Mouse (Mus musculus) heart, postnatal 0 days (tissue): Measurements from ENCODE around the gene Ociad2. TPM values are rescaled to one million over a fixed set of nuclear protein-coding genes. Genes with fewer than 3 reads are reported as not detected.

Experiments used
- ATAC-seq: fragments of 200-750 bp; cut with Nextera tagmentation; 2 replicates; pipeline ENCODE4 v1.8.0; 2017; ENCODE audit warnings: low read depth, moderate number of reproducible peaks, moderate library complexity; ENCODE audit not compliant: insufficient read depth
- DNase-seq: peaks from one replicate; pipeline ENCODE4 v3.0.0-alpha.2; 2016; ENCODE audit warnings: low spot score
- H3K27ac ChIP-seq: fragments of 300-500 bp; sonication (generic); 2 replicates; pipeline ENCODE4 v1.5.1; 2014; ENCODE audit warnings: low read depth, mild to moderate bottlenecking
- H3K27me3 ChIP-seq: fragments of 300-500 bp; sonication (generic); 2 replicates; pipeline ENCODE4 v1.6.1; 2014; ENCODE audit warnings: low read length, mixed read lengths; ENCODE audit not compliant: control insufficient read depth, insufficient read depth
- H3K36me3 ChIP-seq: fragments of 300-500 bp; sonication (generic); replicated peaks from 2 replicates; pipeline ENCODE4 v1.6.1; 2014; ENCODE audit warnings: low read length, mixed read lengths; ENCODE audit not compliant: control insufficient read depth, insufficient read depth
- H3K4me1 ChIP-seq: fragments of 300-500 bp; sonication (generic); 2 replicates; pipeline ENCODE4 v1.6.1; 2014; ENCODE audit warnings: antibody characterized with exemption; ENCODE audit not compliant: control insufficient read depth, insufficient read depth
- H3K4me2 ChIP-seq: fragments of 300-500 bp; sonication (generic); 2 replicates; pipeline ENCODE4 v1.6.1; 2014; ENCODE audit warnings: low read depth, mild to moderate bottlenecking, low read length, moderate library complexity
- H3K4me3 ChIP-seq: fragments of 300-500 bp; sonication (generic); 2 replicates; pipeline ENCODE4 v1.5.1; 2014; ENCODE audit warnings: low read depth, low read length
- H3K9ac ChIP-seq: fragments of 300-500 bp; sonication (generic); replicated peaks from 2 replicates; pipeline ENCODE4 v1.6.1; 2014; ENCODE audit warnings: low read depth, low read length, mixed read lengths
- H3K9me3 ChIP-seq: fragments of 300-500 bp; sonication (generic); replicated peaks from 2 replicates; pipeline ENCODE4 v1.6.1; 2016; ENCODE audit warnings: low read length; ENCODE audit not compliant: control insufficient read depth
- CTCF ChIP-seq: IDR thresholded peaks from 2 replicates; pipeline ENCODE4 v1.5.1; 2016; ENCODE audit warnings: antibody characterized with exemption, control low read depth, low read depth
- EP300 ChIP-seq: IDR thresholded peaks from 2 replicates; pipeline ENCODE4 v1.6.1; 2016; ENCODE audit warnings: antibody characterized with exemption, low read depth
- WGBS: fragments of 180-500 bp; shearing (Covaris S2); extraction: QIAGEN DNeasy Blood & Tissue Kit; methylation state at CpG from one replicate; pipeline ENCODE4 v1.1.7; 2014; 5-methylcytosine and 5-hydroxymethylcytosine counted together
- polyA plus RNA-seq: library from polyadenylated mRNA; unstranded; fragments of >200 nt; fragmentation: Nextera tagmentation; extraction: Ambion mirVana; gene quantifications from 2 replicates; pipeline ENCODE4 v1.2.1, GENCODE M21; 2015
- total RNA-seq: library from RNA; depleted of rRNA; stranded (reverse); fragments of >200 nt; gene quantifications from 2 replicates; pipeline ENCODE4 v1.2.3, GENCODE M21; 2014; ENCODE audit warnings: low replicate concordance

The Ociad2 gene
- total and polyA plus RNA-seq, 2 experiments from 2014 or later = 13.3 to 16.7 TPM

DNA sequence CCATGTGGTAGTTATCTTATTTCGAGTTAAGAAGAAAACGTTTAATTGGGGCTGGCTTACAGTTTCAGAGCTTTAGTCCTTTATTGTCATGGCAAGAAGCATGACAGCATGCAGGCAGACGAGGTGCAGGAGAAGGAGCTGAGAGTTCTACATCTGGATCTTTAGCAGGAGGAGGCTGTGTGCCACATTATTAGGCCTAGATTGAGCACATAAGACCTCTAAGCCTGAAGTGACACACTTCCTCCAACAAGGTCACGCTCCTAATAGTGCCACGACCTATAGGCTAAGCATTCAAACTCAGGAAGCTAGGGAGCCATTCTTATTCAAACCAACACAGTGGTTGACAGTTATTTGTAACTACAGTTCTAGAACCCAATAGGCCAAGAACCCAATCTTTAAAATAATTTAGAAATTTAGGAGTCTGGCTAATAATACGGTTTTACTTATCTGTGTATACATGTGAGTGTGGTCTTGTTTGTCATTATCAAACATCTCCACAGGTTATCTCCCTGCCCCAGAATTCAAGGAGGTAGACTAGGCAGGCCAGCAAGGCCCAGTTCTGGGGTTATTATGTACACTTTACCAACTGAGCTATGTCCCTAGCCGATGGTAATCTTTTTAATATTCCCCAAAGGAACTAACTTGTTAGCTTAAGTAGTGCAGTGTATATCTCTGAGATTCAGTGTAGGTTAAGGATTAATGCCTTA is 39.1 kb downstream of the Ociad2 start:
- no peak for DNase-seq
- Histone ChIP-seq H3K9ac (no peak overlapping the region), H3K4me1 (no peaks in the 10 kb centered on the region), H3K9me3 (no peaks in the 10 kb centered on the region), H3K4me3 (no peak overlapping the region), H3K36me3 (peaks cover 73% of the 10 kb centered on the region), H3K4me2 (no peak overlapping the region), H3K27me3 (no peaks in the 10 kb centered on the region), H3K27ac (no peak overlapping the region)
- ATAC-seq = no peak
- 86% methylated on average over 7 of the region's 7 CpGs for WGBS
- no peak for TF ChIP-seq EP300
- TF ChIP-seq CTCF = no peak

DNA sequence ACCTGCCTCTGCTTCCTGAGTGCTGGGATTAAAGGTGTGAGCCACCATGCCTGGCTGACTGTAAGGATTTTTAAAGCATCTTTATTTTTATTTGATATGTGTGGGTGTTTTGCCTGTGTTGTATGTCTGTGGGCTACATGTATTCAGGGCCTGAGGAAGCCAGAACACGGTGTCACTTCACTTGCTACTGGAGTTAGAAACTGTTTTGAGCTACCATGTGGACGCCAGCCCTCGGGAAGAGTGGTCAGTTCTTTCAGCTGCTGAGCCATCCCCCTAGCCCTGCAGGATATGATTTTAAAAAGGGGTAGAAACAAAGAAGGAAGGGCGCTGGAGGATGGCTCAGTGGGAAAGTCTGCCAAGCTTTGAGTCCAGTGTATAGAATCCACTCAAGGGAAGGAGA is 44.9 kb downstream of the Ociad2 start:
- Histone ChIP-seq H3K9ac (no peak overlapping the region), H3K36me3 (peaks cover 43% of the 10 kb centered on the region), H3K4me3 (no peak overlapping the region), H3K4me2 (no peak overlapping the region), H3K27ac (no peak overlapping the region), H3K27me3 (no peaks in the 10 kb centered on the region), H3K9me3 (no peaks in the 10 kb centered on the region), H3K4me1 (peaks cover 6% of the 10 kb centered on the region)
- 79% methylated on average over 4 of the region's 4 CpGs for WGBS
- TF ChIP-seq EP300 (no peak), CTCF (no peak)
- DNase-seq (no peak), ATAC-seq (no peak)

DNA sequence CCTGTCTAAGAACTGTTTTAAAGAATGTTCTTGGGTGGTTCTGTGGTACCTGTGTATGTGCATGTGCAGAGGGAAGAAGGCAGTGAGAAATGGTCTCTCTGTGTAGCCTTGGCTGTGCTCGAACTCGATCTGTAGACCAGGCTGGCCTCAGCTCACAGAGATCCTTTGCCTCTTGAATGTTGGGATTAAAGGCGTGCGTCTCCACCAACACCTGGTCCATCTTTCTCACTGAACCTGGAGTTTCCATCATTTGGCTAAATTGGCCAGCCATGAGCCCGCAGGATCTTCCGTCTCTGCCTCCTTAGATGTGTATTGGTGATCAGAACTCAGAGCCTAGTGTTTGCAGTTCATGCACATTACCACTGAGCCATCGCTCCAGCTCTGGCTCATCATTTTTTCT is 45.8 kb downstream of the Ociad2 start:
- TF ChIP-seq EP300 (no peak), CTCF (no peak)
- Histone ChIP-seq H3K4me3 (no peak overlapping the region), H3K36me3 (peaks cover 34% of the 10 kb centered on the region), H3K4me1 (peaks cover 6% of the 10 kb centered on the region), H3K4me2 (no peak overlapping the region), H3K27me3 (no peaks in the 10 kb centered on the region), H3K9me3 (no peaks in the 10 kb centered on the region), H3K27ac (no peak overlapping the region), H3K9ac (no peak overlapping the region)
- no peak for ATAC-seq
- 97% methylated on average over 7 of the region's 7 CpGs for WGBS
- DNase-seq = no peak

DNA sequence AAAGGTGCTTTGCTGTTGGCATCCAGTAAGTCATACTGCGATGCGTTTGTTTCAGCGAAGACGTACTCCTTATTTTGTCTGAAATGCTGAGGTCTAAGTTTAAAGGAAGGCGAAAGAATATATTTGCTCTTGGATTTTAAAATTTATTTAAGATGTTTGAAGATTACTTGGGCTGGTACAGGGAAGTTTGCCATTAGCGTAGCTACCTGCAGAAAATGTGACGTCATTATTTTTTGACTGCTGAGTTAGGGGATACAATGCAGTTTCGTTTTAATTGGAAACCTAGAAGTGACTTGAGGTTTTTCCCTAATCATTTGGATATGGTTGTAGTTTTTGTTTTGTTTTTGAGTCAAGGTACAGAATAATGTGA is 47.4 kb downstream of the Ociad2 start:
- H3K36me3 ChIP-seq = peaks cover 25% of the 10 kb centered on the region
- DNase-seq (no peak), ATAC-seq (no peak)
- peak overlapping the region; percentile 93 for H3K27ac ChIP-seq
- H3K4me1 ChIP-seq = peaks cover 6% of the 10 kb centered on the region
- H3K4me2 ChIP-seq = peak overlapping the region; percentile 85
- H3K4me3 ChIP-seq = peak overlapping the region; percentile 96
- H3K27me3 ChIP-seq = no peaks in the 10 kb centered on the region
- no peaks in the 10 kb centered on the region for H3K9me3 ChIP-seq
- 9% methylated on average over 8 of the region's 8 CpGs for WGBS
- TF ChIP-seq EP300 (no peak), CTCF (no peak)
- H3K9ac ChIP-seq = peak overlapping the region; percentile 95

DNA sequence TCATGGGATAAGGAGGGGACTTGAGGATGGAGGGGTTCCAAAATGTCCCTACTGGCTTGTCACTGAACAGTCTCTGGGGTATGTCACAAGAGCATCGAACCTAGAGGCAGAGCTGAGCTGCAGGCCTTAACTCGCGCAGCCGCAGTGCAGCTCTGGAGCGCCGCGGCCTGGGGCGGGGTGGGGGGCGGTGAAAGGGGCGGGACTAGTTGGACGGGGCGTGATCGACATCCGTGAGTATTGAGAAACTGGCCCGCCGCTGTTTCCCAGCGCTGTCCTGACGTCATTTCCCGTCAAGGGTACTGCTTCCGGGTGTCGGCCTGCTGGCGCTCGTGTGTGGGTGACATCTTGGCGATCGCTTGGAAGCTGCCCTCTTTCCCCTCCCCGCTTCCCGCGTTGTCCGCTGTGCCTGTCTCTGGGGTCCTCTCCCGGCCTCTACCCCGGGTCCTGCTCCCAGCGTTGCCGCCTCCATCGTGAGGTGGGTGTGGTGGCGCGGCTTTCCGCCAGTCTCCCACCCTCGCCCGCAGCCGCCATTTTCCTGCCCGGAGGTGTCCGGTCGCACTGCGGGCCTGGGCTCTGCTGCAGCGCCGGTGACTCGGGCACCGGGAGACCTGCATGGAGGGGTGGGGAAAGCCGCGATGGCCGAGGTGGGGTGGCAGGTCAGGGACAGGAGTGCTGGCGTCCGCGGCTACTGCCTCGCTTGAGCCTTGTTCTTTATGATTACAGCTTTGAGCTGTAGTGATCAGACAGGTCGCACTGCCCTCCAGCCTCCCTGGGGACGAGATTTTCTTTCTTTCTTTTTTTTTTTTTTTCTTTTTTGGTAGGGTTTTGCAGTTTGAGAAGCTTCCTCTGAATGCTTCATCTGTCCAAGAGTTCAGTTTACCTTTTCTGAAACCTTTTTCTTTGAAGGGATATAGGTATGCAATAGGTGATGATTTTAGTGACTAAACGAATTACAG is 48.0 kb downstream of the Ociad2 start, which contains the start of gene Ociad1:
Ociad1 (plus strand) TSS at position 283 of the 956 bp plus-strand sequence.
- peak within 1 kb of the TSS; percentile 96 for H3K4me3 ChIP-seq
- peaks cover 6% of the 10 kb centered on the region for H3K4me1 ChIP-seq
- H3K27ac ChIP-seq = peak within 1 kb of the TSS; percentile 93
- H3K27me3 ChIP-seq = no peaks in the 10 kb centered on the region
- peak; percentile 99 for ATAC-seq
- peak; percentile 97 for DNase-seq
- peak within 1 kb of the TSS; percentile 95 for H3K9ac ChIP-seq
- H3K9me3 ChIP-seq = no peaks in the 10 kb centered on the region
- under 1% methylated on average over 58 of the region's 58 CpGs for WGBS
- TF ChIP-seq EP300 (peak; percentile 69; the same call in 1 of the 2 replicates), CTCF (peak; percentile 8; the same call in 1 of the 2 replicates)
- peak within 1 kb of the TSS; percentile 85 for H3K4me2 ChIP-seq
- H3K36me3 ChIP-seq = peaks cover 22% of the 10 kb centered on the region
